Mouse (Mus musculus) midbrain, postnatal 0 days (tissue): Measurements from ENCODE around the gene Slc25a30. TPM values are rescaled to one million over a fixed set of nuclear protein-coding genes. Genes with fewer than 3 reads are reported as not detected.
"Not testable (repeated sequence)": the region's sequence is repeated elsewhere in the genome, so short reads cannot be mapped to it uniquely, and the experiment has no call there.

Experiments
- ATAC-seq: fragments of 200-750 bp; cut with Nextera tagmentation; 2 replicates; pipeline ENCODE4 v1.8.0; 2017; ENCODE audit warnings: moderate number of reproducible peaks, mild to moderate bottlenecking, moderate TSS enrichment, moderate library complexity; ENCODE audit not compliant: low FRiP score
- DNase-seq: peaks from one replicate; pipeline ENCODE4 v3.0.0-alpha.2; 2015; ENCODE audit warnings: low spot score
- H3K27ac ChIP-seq: fragments of 300-500 bp; sonication (generic); 2 replicates; pipeline ENCODE4 v1.5.1; 2014; ENCODE audit warnings: low read depth, mild to moderate bottlenecking, low read length, mixed read lengths
- H3K27me3 ChIP-seq: fragments of 300-500 bp; sonication (generic); 2 replicates; pipeline ENCODE4 v1.6.1; 2014; ENCODE audit warnings: low read length, control low read depth, mixed read lengths; ENCODE audit not compliant: insufficient read depth
- H3K36me3 ChIP-seq: fragments of 300-500 bp; sonication (generic); 2 replicates; pipeline ENCODE4 v1.6.1; 2014; ENCODE audit warnings: low read length, control low read depth, mixed read lengths; ENCODE audit not compliant: insufficient read depth
- H3K4me1 ChIP-seq: fragments of 300-500 bp; sonication (generic); 2 replicates; pipeline ENCODE4 v1.6.1; 2014; ENCODE audit warnings: mild to moderate bottlenecking, control low read depth, antibody characterized with exemption, low read length, mixed read lengths; ENCODE audit not compliant: insufficient read depth
- H3K4me2 ChIP-seq: fragments of 300-500 bp; sonication (generic); 2 replicates; pipeline ENCODE4 v1.6.1; 2014; ENCODE audit warnings: low read depth, mild to moderate bottlenecking, low read length, mixed read lengths; ENCODE audit not compliant: poor library complexity, severe bottlenecking
- H3K4me3 ChIP-seq: fragments of 300-500 bp; sonication (generic); 2 replicates; pipeline ENCODE4 v1.5.1; 2014; ENCODE audit warnings: low read depth, mild to moderate bottlenecking, low read length, moderate library complexity
- H3K9ac ChIP-seq: fragments of 300-500 bp; sonication (generic); replicated peaks from 2 replicates; pipeline ENCODE4 v1.6.1; 2014; ENCODE audit warnings: mild to moderate bottlenecking, low read length, moderate library complexity, mixed read lengths; ENCODE audit not compliant: poor library complexity, severe bottlenecking
- H3K9me3 ChIP-seq: fragments of 300-500 bp; sonication (generic); 2 replicates; pipeline ENCODE4 v1.6.1; 2016; ENCODE audit warnings: low read length, control low read depth
- CTCF ChIP-seq: IDR thresholded peaks from 2 replicates; pipeline ENCODE4 v1.5.1; 2016; ENCODE audit warnings: antibody characterized with exemption, mild to moderate bottlenecking
- WGBS: fragments of 180-500 bp; shearing (Covaris S2); extraction: QIAGEN DNeasy Blood & Tissue Kit; methylation state at CpG from one replicate; pipeline ENCODE4 v1.1.7; 2014; 5-methylcytosine and 5-hydroxymethylcytosine counted together
- polyA plus RNA-seq: library from polyadenylated mRNA; unstranded; fragments of >200 nt; fragmentation: Nextera tagmentation; extraction: Ambion mirVana; gene quantifications from 2 replicates; pipeline ENCODE4 v1.2.1, GENCODE M21; 2015
- total RNA-seq: library from RNA; depleted of rRNA; stranded (reverse); fragments of >200 nt; gene quantifications from 2 replicates; pipeline ENCODE4 v1.2.3, GENCODE M21; 2014

The Slc25a30 gene
- total and polyA plus RNA-seq, 2 experiments from 2014 or later = 6.5 to 9.6 TPM

GRCm38 (mm10) chr14:75832982-75833381, 46.1 kb upstream of the Slc25a30 start:
- Histone ChIP-seq H3K27me3 (peaks cover 6% of the 10 kb centered on the region), H3K4me2 (peak overlapping the region; percentile 87), H3K36me3 (no peaks in the 10 kb centered on the region), H3K9ac (no peak overlapping the region), H3K4me1 (peaks cover 8% of the 10 kb centered on the region), H3K4me3 (no peak overlapping the region), H3K9me3 (no peaks in the 10 kb centered on the region), H3K27ac (no peak overlapping the region)
- no peak for TF ChIP-seq CTCF
- 15% methylated on average over 4 of the region's 4 CpGs for WGBS
- ATAC-seq = no peak
- peak; percentile 37 for DNase-seq

- H3K4me2 ChIP-seq = no peak overlapping the region
- no peaks in the 10 kb centered on the region for H3K36me3 ChIP-seq
- peaks cover 9% of the 10 kb centered on the region for H3K27me3 ChIP-seq
- no peak overlapping the region for H3K9ac ChIP-seq
- ATAC-seq = no peak
- H3K9me3 ChIP-seq = no peaks in the 10 kb centered on the region
- H3K4me3 ChIP-seq = no peak overlapping the region
- 94% methylated on average over 2 of the region's 2 CpGs for WGBS
- no peak for DNase-seq
- TF ChIP-seq CTCF = no peak
- H3K27ac ChIP-seq = no peak overlapping the region
- H3K4me1 ChIP-seq = peaks cover 8% of the 10 kb centered on the region
These were observed 45.2 kb upstream of the Slc25a30 start for GRCm38 (mm10) chr14:75832031-75832430.

GRCm38 (mm10) chr14:75829817-75830216, 43.0 kb upstream of the Slc25a30 start:
- not testable (repeated sequence) for DNase-seq, H3K36me3 ChIP-seq, H3K4me1 ChIP-seq, H3K9ac ChIP-seq, H3K27me3 ChIP-seq, H3K4me3 ChIP-seq, ATAC-seq, H3K9me3 ChIP-seq
- WGBS = 66% methylated on average over 14 of the region's 14 CpGs
- Histone ChIP-seq H3K4me2 (peak overlapping the region; percentile 68; the same call in 1 of the 2 replicates), H3K27ac (peak overlapping the region; percentile 44; the same call in 1 of the 2 replicates)

GRCm38 (mm10) chr14:75828866-75829806, 42.3 kb upstream of the Slc25a30 start:
- WGBS = 7% methylated on average over 32 of the region's 32 CpGs
- DNase-seq = peak; percentile 91
- peaks cover 9% of the 10 kb centered on the region for H3K27me3 ChIP-seq
- H3K4me1 ChIP-seq = peaks cover 8% of the 10 kb centered on the region
- peak; percentile 98 for TF ChIP-seq CTCF
- no peak overlapping the region; the same call in 1 of the 2 replicates for H3K9ac ChIP-seq
- peak overlapping the region; percentile 44; the same call in 1 of the 2 replicates for H3K27ac ChIP-seq
- no peaks in the 10 kb centered on the region for H3K9me3 ChIP-seq
- peak; percentile 62 for ATAC-seq
- H3K4me3 ChIP-seq = peak overlapping the region; percentile 32
- peak overlapping the region; percentile 68 for H3K4me2 ChIP-seq
- no peaks in the 10 kb centered on the region for H3K36me3 ChIP-seq

- Histone ChIP-seq H3K4me2 (peak overlapping the region; percentile 68; the same call in 1 of the 2 replicates), H3K27ac (no peak overlapping the region), H3K9ac (no peak overlapping the region), H3K9me3 (no peaks in the 10 kb centered on the region), H3K36me3 (no peaks in the 10 kb centered on the region), H3K27me3 (peaks cover 9% of the 10 kb centered on the region), H3K4me3 (0 out of 2 replicates have a peak overlapping the region, but pooled peaks have one; percentile 32), H3K4me1 (peaks cover 3% of the 10 kb centered on the region; the same call in 1 of the 2 replicates)
- ATAC-seq (no peak), DNase-seq (no peak)
- TF ChIP-seq CTCF = 0 out of 2 replicates have a peak, but pooled peaks have one; percentile 9
- WGBS = 46% methylated on average over 11 of the region's 11 CpGs
These were observed 41.4 kb upstream of the Slc25a30 start for GRCm38 (mm10) chr14:75828221-75828620.
